Mouse (Mus musculus): ENCODE data around the gene Ppm1k. TPM values are rescaled to one million over a fixed set of nuclear protein-coding genes. Genes with fewer than 3 reads are reported as not detected.
"Not testable (repeated sequence)": the region's sequence is repeated elsewhere in the genome, so short reads cannot be mapped to it uniquely, and the experiment has no call there.

Ppm1k gene
- total RNA-seq, 2 experiments from 2014 or later, result 11.2 to 14.1 TPM

GRCm38 (mm10) chr6:57531441-57531840 is 3.8 kb downstream of the Ppm1k start:
- no peak for DNase-seq

DNA sequence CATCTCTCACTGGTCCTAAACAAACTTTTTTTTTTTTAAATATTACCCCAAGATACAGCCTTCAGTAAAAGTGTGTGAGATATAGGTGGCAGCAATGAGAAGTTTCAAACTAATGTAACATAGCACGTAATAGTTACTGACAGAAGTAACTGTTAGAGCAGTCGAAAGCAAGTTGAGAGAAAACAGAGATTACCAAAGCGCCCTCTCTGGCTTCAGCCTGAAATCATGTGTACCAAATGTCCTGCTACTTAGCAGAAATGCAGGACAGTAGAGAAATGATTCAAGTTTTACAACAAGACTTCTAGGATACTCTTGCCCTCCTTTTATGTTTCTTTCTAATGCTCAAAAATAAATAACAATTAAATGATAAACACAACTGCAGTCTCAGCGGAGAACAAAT is 4.3 kb downstream of the Ppm1k start:
- no peak for DNase-seq

- no peak for DNase-seq
Measured at GRCm38 (mm10) chr6:57529336-57529845, 5.9 kb downstream of the Ppm1k start.

GRCm38 (mm10) chr6:57526933-57527332 is 8.3 kb downstream of the Ppm1k start:
- DNase-seq, result no peak

GRCm38 (mm10) chr6:57524742-57525141 is 10.5 kb downstream of the Ppm1k start:
- no peak for DNase-seq

DNA sequence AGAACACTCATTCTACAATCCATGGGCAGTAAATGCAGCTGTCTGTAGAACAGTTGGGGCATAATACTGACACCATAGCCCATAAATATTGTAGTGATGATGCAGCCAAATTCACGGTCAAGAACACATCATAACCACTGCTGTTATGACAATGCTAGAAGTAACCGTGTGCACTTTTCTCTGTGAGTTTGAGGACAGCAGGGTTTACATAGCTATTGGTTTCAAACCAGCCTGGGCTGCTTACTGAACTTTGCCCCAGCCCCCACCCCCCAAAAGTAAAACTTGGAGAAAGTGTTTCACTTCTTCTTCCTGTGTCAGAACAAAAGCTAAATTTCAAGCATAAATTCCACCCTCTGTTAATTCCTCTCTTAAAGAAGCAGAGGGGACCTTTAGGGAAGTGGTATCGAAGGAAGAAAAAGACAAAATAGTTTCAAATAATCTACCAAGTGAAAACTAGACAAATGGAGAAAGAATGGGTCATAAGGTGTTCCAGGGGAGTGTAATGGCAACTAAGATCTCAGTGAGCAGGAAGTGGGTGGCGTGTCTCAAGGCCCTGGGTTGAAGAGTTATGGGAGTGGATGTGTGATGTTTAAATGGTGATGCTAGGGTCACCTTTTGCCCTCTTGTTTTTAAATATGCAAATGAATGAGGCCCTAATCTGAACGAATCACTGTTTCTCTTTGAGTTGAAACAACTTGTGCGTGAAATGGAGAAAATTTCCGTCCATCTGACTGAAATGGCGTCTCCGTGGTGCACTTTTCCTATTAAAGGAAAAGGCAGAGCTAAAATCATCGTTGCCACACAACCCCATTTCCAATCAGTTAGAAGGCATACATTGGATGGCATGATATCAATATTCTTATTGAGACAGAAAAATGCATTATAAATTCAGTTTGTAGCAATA is 14.3 kb downstream of the Ppm1k start:
- no peak for DNase-seq

- DNase-seq, result no peak
Measured at GRCm38 (mm10) chr6:57514035-57514374, 21.3 kb downstream of the Ppm1k start.

GRCm38 (mm10) chr6:57513351-57514034 is 21.8 kb downstream of the Ppm1k start:
- DNase-seq, result no peak

DNA sequence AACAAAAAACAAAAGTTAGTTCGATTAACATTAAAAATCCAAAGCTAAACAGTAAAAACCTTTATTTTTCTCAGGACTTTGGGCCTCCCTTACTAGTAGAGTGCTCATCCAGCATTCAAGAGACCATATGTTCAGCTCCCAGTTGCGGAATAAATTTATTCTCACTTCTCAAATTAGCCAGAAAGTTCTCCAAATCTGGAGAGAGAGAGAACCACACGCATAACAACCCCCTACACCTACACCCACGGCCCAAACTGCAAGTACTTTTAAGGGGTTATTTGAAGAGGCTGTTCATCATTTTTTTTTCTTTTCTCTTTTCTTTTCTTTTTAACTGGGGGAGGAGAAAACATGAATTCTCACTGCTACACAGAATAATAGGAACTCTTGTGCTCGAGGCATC is 23.4 kb downstream of the Ppm1k start:
- DNase-seq, result no peak

DNA sequence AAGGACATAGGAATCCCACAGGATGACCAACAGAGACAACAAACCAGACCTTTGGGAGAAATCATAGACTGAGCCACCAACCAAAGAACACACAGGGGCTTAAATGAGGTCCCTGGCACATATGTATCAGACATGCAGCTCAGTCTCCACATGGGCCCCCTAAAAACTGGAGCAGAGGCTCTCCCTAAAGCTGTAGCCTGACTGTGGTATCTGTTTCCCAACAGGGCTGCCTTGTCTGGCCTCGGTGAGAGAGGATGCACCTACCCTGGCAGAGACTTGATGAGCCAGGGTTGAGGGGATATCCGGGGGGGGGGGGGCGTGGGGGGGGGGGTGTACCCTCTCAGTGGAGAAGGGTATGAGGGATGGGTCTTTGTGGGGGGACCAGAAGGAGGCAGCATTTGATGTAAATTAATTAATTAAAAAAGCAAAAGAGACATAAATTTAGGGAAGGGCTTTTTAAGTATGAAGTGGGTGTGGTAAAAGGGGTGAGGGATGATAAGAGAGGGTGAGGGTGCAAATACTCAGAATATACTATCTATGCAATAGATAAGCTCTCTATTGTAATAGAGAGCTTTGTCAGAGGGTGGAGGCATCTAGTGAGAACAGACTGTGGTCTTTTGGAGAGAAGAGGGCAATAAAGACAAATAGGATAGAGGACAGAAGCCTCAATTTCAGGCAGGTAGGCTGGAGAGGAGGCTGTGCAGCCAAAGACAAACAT is 31.4 kb downstream of the Ppm1k start:
- DNase-seq, result no peak

- DNase-seq, result no peak
Measured at GRCm38 (mm10) chr6:57499209-57499608, 36.1 kb downstream of the Ppm1k start.

DNA sequence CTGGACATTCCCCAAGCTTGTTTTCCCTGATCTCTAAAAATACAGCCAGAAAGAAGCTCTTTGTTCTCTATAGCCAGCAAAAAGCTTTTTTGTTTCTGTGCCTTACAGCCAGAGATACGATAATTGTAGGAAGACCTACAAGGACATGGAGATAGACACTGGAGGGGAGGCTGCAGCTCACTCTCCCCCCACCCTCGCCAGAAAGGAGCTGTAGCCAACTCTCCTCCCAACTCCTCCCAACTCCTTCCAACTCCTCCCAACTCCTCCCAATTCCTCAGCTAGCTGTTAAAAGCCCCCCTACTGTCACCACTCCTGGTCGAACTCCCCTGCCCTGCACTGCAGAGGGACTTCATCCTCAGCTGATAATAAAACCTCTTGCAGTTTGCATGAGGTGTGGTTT is 67.1 kb downstream of the Ppm1k start:
- DNase-seq, result not testable (repeated sequence)

Other genes starting within 250 kb of the Ppm1k start
- not detected for gene Vmn1r16, start 206.0 kb downstream of the Ppm1k start, total RNA-seq (2021)
- gene Vmn1r17, start 171.7 kb downstream of the Ppm1k start, total RNA-seq (2021), result not detected
- gene Vmn1r18, start 139.7 kb downstream of the Ppm1k start, total RNA-seq (2021), result not detected
- not detected for gene Vmn1r19, start 131.7 kb downstream of the Ppm1k start, total RNA-seq (2021)
- not detected for gene Vmn1r20, start 106.5 kb downstream of the Ppm1k start, total RNA-seq (2021)
- 1 to 10 TPM in 1 of 2 experiments, under 1 TPM in 1; 0.41 to 1.6 TPM for gene Herc6, start 45.5 kb upstream of the Ppm1k start, total RNA-seq (2021)
- 10 to 100 TPM; 13.6 to 14.4 TPM for gene Pyurf, start 156.6 kb upstream of the Ppm1k start, total RNA-seq (2021)
- 1 to 10 TPM; 8.1 to 8.5 TPM for gene Lancl2, start 167.1 kb upstream of the Ppm1k start, total RNA-seq (2021)

Data from gastrocnemius, postnatal 25 days (tissue).